Mouse (Mus musculus): ENCODE measurements around the gene Trim66. TPM values are rescaled to one million over a fixed set of nuclear protein-coding genes. Genes with fewer than 3 reads are reported as not detected.

Trim66 gene
- polyA plus RNA-seq, 1 experiment from 2014 or later, result 0.79 TPM

- Histone ChIP-seq H3K4me3 (no peak overlapping the region), H3K27ac (replicated peaks) (no peak overlapping the region), H3K4me2 (no peak overlapping the region), H3K9ac (no peak overlapping the region), H3K27me3 (no peaks in the 10 kb centered on the region), H3K4me1 (replicated peaks) (no peaks in the 10 kb centered on the region), H3K9me3 (no peaks in the 10 kb centered on the region), H3K36me3 (no peaks in the 10 kb centered on the region)
- WGBS, result 69% methylated on average over 5 of the region's 5 CpGs
- no peak for ATAC-seq (ENCODE audit: low FRiP score, low read depth)
These were observed 23.7 kb downstream of the Trim66 start for GRCm38 (mm10) chr7:109484221-109484620.

- H3K9me3 ChIP-seq, result no peaks in the 10 kb centered on the region
- 20% methylated on average over 7 of the region's 7 CpGs for WGBS
- H3K27ac ChIP-seq (replicated peaks), result no peak overlapping the region
- H3K36me3 ChIP-seq, result no peaks in the 10 kb centered on the region
- no peaks in the 10 kb centered on the region for H3K4me1 ChIP-seq (replicated peaks)
- no peaks in the 10 kb centered on the region for H3K27me3 ChIP-seq
- peak; percentile 66; the same call in 1 of the 2 replicates for ATAC-seq (ENCODE audit: low FRiP score, low read depth)
- no peak overlapping the region for H3K4me3 ChIP-seq
- peak overlapping the region; percentile 18; the same call in 1 of the 2 replicates for H3K4me2 ChIP-seq
- H3K9ac ChIP-seq, result no peak overlapping the region
These were observed 27.2 kb downstream of the Trim66 start for GRCm38 (mm10) chr7:109480765-109481197.

GRCm38 (mm10) chr7:109477926-109478325, 30.0 kb downstream of the Trim66 start:
- Histone ChIP-seq H3K9me3 (no peaks in the 10 kb centered on the region), H3K36me3 (no peaks in the 10 kb centered on the region), H3K27me3 (no peaks in the 10 kb centered on the region), H3K4me1 (replicated peaks) (no peaks in the 10 kb centered on the region), H3K4me3 (no peak overlapping the region), H3K4me2 (no peak overlapping the region), H3K9ac (no peak overlapping the region), H3K27ac (replicated peaks) (no peak overlapping the region)
- no peak for ATAC-seq (ENCODE audit: low FRiP score, low read depth)
- 82% methylated on average over 3 of the region's 3 CpGs for WGBS

- Histone ChIP-seq H3K9ac (no peak overlapping the region), H3K4me1 (replicated peaks) (0 out of 2 replicates have a peak, but pooled peaks cover 3% of the 10 kb centered on the region), H3K9me3 (no peaks in the 10 kb centered on the region), H3K36me3 (no peaks in the 10 kb centered on the region), H3K27ac (replicated peaks) (no peak overlapping the region), H3K4me2 (no peak overlapping the region), H3K4me3 (no peak overlapping the region), H3K27me3 (no peaks in the 10 kb centered on the region)
- WGBS, result 70% methylated on average over 4 of the region's 4 CpGs
- no peak for ATAC-seq (ENCODE audit: low FRiP score, low read depth)
These were observed 37.2 kb downstream of the Trim66 start for GRCm38 (mm10) chr7:109470700-109471099.

DNA sequence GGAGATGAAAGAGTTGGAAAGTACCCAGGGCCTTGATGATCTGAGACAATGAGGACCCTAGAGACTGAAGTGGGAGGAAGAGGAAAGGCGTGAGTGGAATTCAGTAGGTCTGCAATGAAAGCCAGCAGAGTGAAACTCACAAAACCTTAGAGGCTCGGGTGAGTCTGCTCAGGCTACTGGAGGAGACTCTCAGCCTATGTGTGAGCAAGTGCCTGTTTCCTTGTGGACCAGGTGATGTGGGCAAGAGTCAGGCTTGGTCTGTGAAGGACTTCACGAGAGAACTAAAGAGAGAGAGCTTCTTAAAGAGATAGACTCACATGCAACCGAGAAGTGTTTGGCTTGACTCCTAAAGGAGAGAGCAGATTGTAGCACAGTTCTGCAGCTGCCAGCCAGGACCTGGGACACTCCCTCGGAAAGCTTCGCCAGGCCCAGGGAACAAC, 39.7 kb downstream of the Trim66 start:
- peak; percentile 36; the same call in 1 of the 2 replicates for ATAC-seq (ENCODE audit: low FRiP score, low read depth)
- no peak overlapping the region for H3K4me3 ChIP-seq
- no peaks in the 10 kb centered on the region for H3K9me3 ChIP-seq
- H3K27ac ChIP-seq (replicated peaks), result 0 out of 2 replicates have a peak overlapping the region, but pooled peaks have one; percentile 20
- H3K36me3 ChIP-seq, result no peaks in the 10 kb centered on the region
- no peak overlapping the region for H3K9ac ChIP-seq
- no peak overlapping the region for H3K4me2 ChIP-seq
- H3K4me1 ChIP-seq (replicated peaks), result 0 out of 2 replicates have a peak, but pooled peaks cover 3% of the 10 kb centered on the region
- no peaks in the 10 kb centered on the region for H3K27me3 ChIP-seq
- WGBS, result 57% methylated on average over 6 of the region's 6 CpGs

DNA sequence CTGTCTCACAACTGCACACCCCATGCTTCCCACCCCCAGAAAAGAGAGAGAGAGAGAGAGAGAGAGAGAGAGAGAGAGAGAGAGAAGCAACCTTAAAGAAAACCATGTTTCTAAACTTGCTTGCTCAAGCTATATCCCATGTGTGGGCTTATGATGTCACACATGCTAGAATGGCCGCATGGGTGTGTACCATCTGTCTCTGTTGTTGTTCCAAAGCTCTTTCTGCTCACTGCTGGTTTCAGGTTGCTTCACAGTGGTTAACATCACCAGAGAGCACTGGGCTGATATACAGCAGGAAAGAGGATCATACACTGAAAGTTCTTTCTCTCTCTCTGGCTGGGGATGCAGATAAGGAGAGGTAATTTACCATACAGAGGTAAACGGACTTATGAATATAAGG, 40.3 kb downstream of the Trim66 start:
- H3K9ac ChIP-seq, result no peak overlapping the region
- no peak overlapping the region for H3K4me2 ChIP-seq
- WGBS, result 70% methylated on average over 2 of the region's 2 CpGs
- H3K4me1 ChIP-seq (replicated peaks), result 0 out of 2 replicates have a peak, but pooled peaks cover 3% of the 10 kb centered on the region
- H3K27ac ChIP-seq (replicated peaks), result no peak overlapping the region
- H3K36me3 ChIP-seq, result no peaks in the 10 kb centered on the region
- ATAC-seq (ENCODE audit: low FRiP score, low read depth), result 0 out of 2 replicates have a peak, but pooled peaks have one; percentile 47
- H3K9me3 ChIP-seq, result no peaks in the 10 kb centered on the region
- H3K4me3 ChIP-seq, result no peak overlapping the region
- no peaks in the 10 kb centered on the region for H3K27me3 ChIP-seq

- H3K4me1 ChIP-seq (replicated peaks), result no peaks in the 10 kb centered on the region
- H3K9me3 ChIP-seq, result no peaks in the 10 kb centered on the region
- WGBS, result 91% methylated on average over 8 of the region's 8 CpGs
- no peak overlapping the region for H3K4me2 ChIP-seq
- no peak for ATAC-seq (ENCODE audit: low FRiP score, low read depth)
- no peak overlapping the region for H3K4me3 ChIP-seq
- no peaks in the 10 kb centered on the region for H3K27me3 ChIP-seq
- no peaks in the 10 kb centered on the region for H3K36me3 ChIP-seq
- no peak overlapping the region for H3K27ac ChIP-seq (replicated peaks)
- H3K9ac ChIP-seq, result no peak overlapping the region
These were observed 47.2 kb downstream of the Trim66 start for GRCm38 (mm10) chr7:109460698-109461097.

DNA sequence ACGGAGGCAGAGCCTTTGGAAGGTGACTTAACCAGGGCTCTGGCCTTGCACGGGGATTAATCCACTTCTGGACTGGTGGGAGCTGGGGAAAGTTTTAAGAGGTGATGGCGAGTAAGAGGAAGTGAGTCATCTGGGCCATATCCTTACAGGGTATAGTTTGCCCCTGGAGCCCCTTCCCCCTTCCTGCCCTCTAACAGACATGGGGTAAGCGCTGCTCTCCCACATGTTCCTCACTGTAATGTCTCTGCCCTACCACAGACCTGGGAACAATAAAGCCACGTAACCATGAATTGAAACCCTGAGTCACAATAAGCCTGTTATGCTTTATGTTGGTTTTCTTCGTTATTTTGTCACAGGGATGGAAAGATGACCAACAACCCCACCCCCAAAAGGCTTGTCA, 51.4 kb downstream of the Trim66 start:
- H3K4me3 ChIP-seq, result no peak overlapping the region
- H3K27ac ChIP-seq (replicated peaks), result no peak overlapping the region
- WGBS, result 80% methylated on average over 6 of the region's 6 CpGs
- no peaks in the 10 kb centered on the region for H3K27me3 ChIP-seq
- no peak overlapping the region for H3K9ac ChIP-seq
- no peaks in the 10 kb centered on the region for H3K9me3 ChIP-seq
- no peaks in the 10 kb centered on the region for H3K36me3 ChIP-seq
- ATAC-seq (ENCODE audit: low FRiP score, low read depth), result no peak
- no peak overlapping the region for H3K4me2 ChIP-seq
- no peaks in the 10 kb centered on the region for H3K4me1 ChIP-seq (replicated peaks)

GRCm38 (mm10) chr7:109455748-109456147, 52.2 kb downstream of the Trim66 start:
- H3K4me2 ChIP-seq, result no peak overlapping the region
- H3K27me3 ChIP-seq, result no peaks in the 10 kb centered on the region
- H3K4me1 ChIP-seq (replicated peaks), result no peaks in the 10 kb centered on the region
- 71% methylated on average over 2 of the region's 2 CpGs for WGBS
- no peaks in the 10 kb centered on the region for H3K36me3 ChIP-seq
- no peak overlapping the region for H3K4me3 ChIP-seq
- ATAC-seq (ENCODE audit: low FRiP score, low read depth), result no peak
- H3K9me3 ChIP-seq, result no peaks in the 10 kb centered on the region
- no peak overlapping the region for H3K9ac ChIP-seq
- H3K27ac ChIP-seq (replicated peaks), result no peak overlapping the region

DNA sequence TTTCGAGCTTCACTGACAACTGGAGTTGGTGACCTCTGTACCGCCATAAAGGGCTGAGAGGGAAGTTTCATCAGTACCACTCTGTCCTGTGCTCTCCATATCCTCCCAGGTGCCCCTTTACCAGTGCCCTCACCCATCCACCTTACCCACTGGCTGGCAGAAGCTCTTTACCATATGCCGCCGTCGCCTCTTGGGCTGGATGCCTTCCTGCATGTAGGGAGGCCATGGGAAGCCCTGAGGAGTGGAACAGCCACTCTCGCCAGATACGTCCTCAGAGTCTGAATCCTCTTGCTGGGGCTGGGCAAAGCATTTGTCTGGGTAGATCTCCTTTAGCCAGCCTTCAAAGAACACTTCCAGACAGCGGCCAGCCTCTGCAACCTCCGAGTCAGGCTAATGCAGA, 53.1 kb downstream of the Trim66 start:
- no peaks in the 10 kb centered on the region for H3K4me1 ChIP-seq (replicated peaks)
- H3K9ac ChIP-seq, result no peak overlapping the region
- H3K4me3 ChIP-seq, result no peak overlapping the region
- no peak for ATAC-seq (ENCODE audit: low FRiP score, low read depth)
- H3K4me2 ChIP-seq, result no peak overlapping the region
- no peak overlapping the region for H3K27ac ChIP-seq (replicated peaks)
- H3K36me3 ChIP-seq, result no peaks in the 10 kb centered on the region
- H3K27me3 ChIP-seq, result no peaks in the 10 kb centered on the region
- no peaks in the 10 kb centered on the region for H3K9me3 ChIP-seq
- 89% methylated on average over 9 of the region's 9 CpGs for WGBS

GRCm38 (mm10) chr7:109448060-109448459, 59.9 kb downstream of the Trim66 start:
- Histone ChIP-seq H3K36me3 (no peaks in the 10 kb centered on the region), H3K27ac (replicated peaks) (no peak overlapping the region), H3K4me1 (replicated peaks) (no peaks in the 10 kb centered on the region), H3K27me3 (no peaks in the 10 kb centered on the region), H3K9ac (no peak overlapping the region), H3K4me3 (no peak overlapping the region), H3K4me2 (no peak overlapping the region), H3K9me3 (no peaks in the 10 kb centered on the region)
- ATAC-seq (ENCODE audit: low FRiP score, low read depth), result no peak
- 46% methylated on average over 2 of the region's 2 CpGs for WGBS

DNA sequence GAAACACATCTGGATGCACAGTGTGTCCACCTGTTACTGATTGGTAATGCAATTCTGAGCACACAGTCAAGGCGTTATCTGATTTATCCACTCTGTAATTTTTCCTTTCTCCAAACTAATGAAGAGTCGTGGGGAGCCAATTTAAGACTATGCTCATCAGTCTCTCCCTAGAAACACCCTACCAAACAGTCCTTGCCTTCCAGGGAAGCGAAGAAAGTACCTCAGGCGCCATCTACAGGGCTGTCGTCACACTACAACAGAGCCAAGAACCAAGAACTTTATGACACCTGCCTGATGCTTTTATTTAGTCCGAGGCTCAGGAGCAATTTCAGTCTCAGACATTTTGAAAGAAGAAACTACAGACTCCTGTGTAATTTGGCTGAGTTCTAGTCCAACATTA, 62.9 kb downstream of the Trim66 start:
- WGBS, result 10% methylated on average over 6 of the region's 6 CpGs

GRCm38 (mm10) chr7:109442739-109443138, 65.2 kb downstream of the Trim66 start:
- 86% methylated on average over 5 of the region's 5 CpGs for WGBS
- peaks cover 21% of the 10 kb centered on the region for H3K4me1 ChIP-seq (replicated peaks)
- no peaks in the 10 kb centered on the region for H3K36me3 ChIP-seq
- ATAC-seq (ENCODE audit: low FRiP score, low read depth), result no peak
- H3K4me3 ChIP-seq, result no peak overlapping the region
- H3K27me3 ChIP-seq, result no peaks in the 10 kb centered on the region
- no peaks in the 10 kb centered on the region for H3K9me3 ChIP-seq
- H3K4me2 ChIP-seq, result no peak overlapping the region
- H3K9ac ChIP-seq, result no peak overlapping the region
- no peak overlapping the region for H3K27ac ChIP-seq (replicated peaks)

More for the DNA sequence above, 62.9 kb downstream of the Trim66 start:
- Histone ChIP-seq H3K36me3 (no peaks in the 10 kb centered on the region), H3K4me3 (no peak overlapping the region), H3K27ac (replicated peaks) (no peak overlapping the region), H3K27me3 (no peaks in the 10 kb centered on the region), H3K9me3 (no peaks in the 10 kb centered on the region), H3K4me1 (replicated peaks) (no peaks in the 10 kb centered on the region; the same call in 1 of the 2 replicates), H3K9ac (no peak overlapping the region), H3K4me2 (no peak overlapping the region)
- ATAC-seq (ENCODE audit: low FRiP score, low read depth), result peak; percentile 43; the same call in 1 of the 2 replicates
